Mouse (Mus musculus) 3T3-L1 (cell line): Measurements from ENCODE around the gene Snrpg.
"Not testable (repeated sequence)": the region's sequence is repeated elsewhere in the genome, so short reads cannot be mapped to it uniquely, and the experiment has no call there.

Source experiments
- DNase-seq: peaks from one replicate; pipeline ENCODE4 v3.0.0-alpha.2; 2015; ENCODE audit warnings: low read depth, low spot score

Snrpg gene

GRCm38 (mm10) chr6:86370764-86371339 is at the start of gene Snrpg:
Snrpg (plus strand) TSS chr6:86371304.
- peak; percentile 20 for DNase-seq

- DNase-seq: no peak
Measured at GRCm38 (mm10) chr6:86322031-86322563, 49.0 kb upstream of the Snrpg start.

GRCm38 (mm10) chr6:86322991-86323390 is 48.1 kb upstream of the Snrpg start:
- no peak for DNase-seq

- no peak for DNase-seq
Measured at GRCm38 (mm10) chr6:86324400-86324799, 46.7 kb upstream of the Snrpg start.

GRCm38 (mm10) chr6:86325646-86326045 is 45.5 kb upstream of the Snrpg start:
- peak; percentile 79 for DNase-seq

GRCm38 (mm10) chr6:86326866-86327265 is 44.2 kb upstream of the Snrpg start:
- no peak for DNase-seq

GRCm38 (mm10) chr6:86328369-86328768 is 42.7 kb upstream of the Snrpg start:
- DNase-seq: no peak

- peak; percentile 46 for DNase-seq
Measured at GRCm38 (mm10) chr6:86329943-86330342, 41.2 kb upstream of the Snrpg start.

- DNase-seq: no peak
Measured at GRCm38 (mm10) chr6:86335121-86335849, 35.8 kb upstream of the Snrpg start.

GRCm38 (mm10) chr6:86335860-86336259 is 35.2 kb upstream of the Snrpg start:
- no peak for DNase-seq

- not testable (repeated sequence) for DNase-seq
Measured at GRCm38 (mm10) chr6:86336340-86336739, 34.8 kb upstream of the Snrpg start.

GRCm38 (mm10) chr6:86343656-86344055 is 27.4 kb upstream of the Snrpg start:
- DNase-seq: no peak

- DNase-seq: peak; percentile 30
Measured at GRCm38 (mm10) chr6:86346063-86346462, 25.0 kb upstream of the Snrpg start.

- peak; percentile 75 for DNase-seq
Measured at GRCm38 (mm10) chr6:86349257-86349656, 21.8 kb upstream of the Snrpg start.

- no peak for DNase-seq
Measured at GRCm38 (mm10) chr6:86354948-86355347, 16.2 kb upstream of the Snrpg start.

GRCm38 (mm10) chr6:86356956-86357355 is 14.1 kb upstream of the Snrpg start:
- DNase-seq: no peak

GRCm38 (mm10) chr6:86360691-86361090 is 10.4 kb upstream of the Snrpg start:
- DNase-seq: no peak

GRCm38 (mm10) chr6:86361373-86361772 is 9.7 kb upstream of the Snrpg start:
- DNase-seq: no peak

- DNase-seq: peak; percentile 94
Measured at GRCm38 (mm10) chr6:86364442-86365141, 6.5 kb upstream of the Snrpg start.

- DNase-seq: peak; percentile 99
Measured at GRCm38 (mm10) chr6:86365371-86366124, 5.6 kb upstream of the Snrpg start, which contains the start of gene Fam136a. Fam136a (plus strand) TSS chr6:86365646.

- DNase-seq: peak; percentile 47
Measured at GRCm38 (mm10) chr6:86366125-86366852, 4.8 kb upstream of the Snrpg start.
